Mouse (Mus musculus) midbrain, embryonic 14.5 days (tissue): ENCODE results near the gene Vps29. TPM values are rescaled to one million over a fixed set of nuclear protein-coding genes. Genes with fewer than 3 reads are reported as not detected.
A peak's percentile ranks its signal among the peaks of the same experiment; 100 is the strongest.

ENCODE experiments used
- ATAC-seq: fragments of 200-750 bp; cut with Nextera tagmentation; 2 replicates; pipeline ENCODE4 v1.8.0; 2017; ENCODE audit warnings: moderate number of reproducible peaks, moderate library complexity; ENCODE audit not compliant: low FRiP score, low TSS enrichment
- DNase-seq: peaks from one replicate; pipeline ENCODE4 v3.0.0-alpha.2; 2015
- H3K27ac ChIP-seq: fragments of 300-500 bp; sonication (generic); replicated peaks from 2 replicates; pipeline ENCODE4 v1.5.1; 2014; ENCODE audit warnings: mild to moderate bottlenecking, low read depth, low read length, moderate library complexity
- H3K27me3 ChIP-seq: fragments of 300-500 bp; sonication (generic); 2 replicates; pipeline ENCODE4 v1.6.1; 2014; ENCODE audit warnings: low read length, control low read depth, mixed read lengths; ENCODE audit not compliant: control insufficient read depth, insufficient read depth
- H3K36me3 ChIP-seq: fragments of 300-500 bp; sonication (generic); 2 replicates; pipeline ENCODE4 v1.6.1; 2014; ENCODE audit warnings: low read length, control low read depth; ENCODE audit not compliant: control insufficient read depth, insufficient read depth
- H3K4me1 ChIP-seq: fragments of 300-500 bp; sonication (generic); 2 replicates; pipeline ENCODE4 v1.6.1; 2014; ENCODE audit warnings: mild to moderate bottlenecking, antibody characterized with exemption, low read length, control low read depth; ENCODE audit not compliant: control insufficient read depth, insufficient read depth
- H3K4me2 ChIP-seq: fragments of 300-500 bp; sonication (generic); 2 replicates; pipeline ENCODE4 v1.6.1; 2014; ENCODE audit warnings: mild to moderate bottlenecking, low read length, moderate library complexity
- H3K4me3 ChIP-seq: fragments of 300-500 bp; sonication (generic); replicated peaks from 2 replicates; pipeline ENCODE4 v1.5.1; 2014; ENCODE audit warnings: low read depth, low read length
- H3K9ac ChIP-seq: fragments of 300-500 bp; sonication (generic); replicated peaks from 2 replicates; pipeline ENCODE4 v1.6.1; 2014; ENCODE audit warnings: mild to moderate bottlenecking, low read length, moderate library complexity
- H3K9me3 ChIP-seq: fragments of 300-500 bp; sonication (generic); 2 replicates; pipeline ENCODE4 v1.6.1; 2016; ENCODE audit warnings: low read length, control low read depth, mixed read lengths; ENCODE audit not compliant: control insufficient read depth
- WGBS: fragments of 180-500 bp; shearing (Covaris S2); extraction: QIAGEN DNeasy Blood & Tissue Kit; methylation state at CpG from one replicate; pipeline ENCODE4 v1.1.7; 2014; 5-methylcytosine and 5-hydroxymethylcytosine counted together
- polyA plus RNA-seq: library from polyadenylated mRNA; unstranded; fragments of >200 nt; fragmentation: Nextera tagmentation; extraction: Ambion mirVana; gene quantifications from 2 replicates; pipeline ENCODE4 v1.2.1, GENCODE M21; 2014

Vps29 gene
- polyA plus RNA-seq, 1 experiment from 2014 or later: 324 TPM

GRCm38 (mm10) chr5:122390671-122391070, 36.5 kb downstream of the Vps29 start:
- no peak overlapping the region for H3K4me2 ChIP-seq
- H3K27me3 ChIP-seq: no peaks in the 10 kb centered on the region
- H3K9me3 ChIP-seq: no peaks in the 10 kb centered on the region
- no peak overlapping the region for H3K9ac ChIP-seq
- ATAC-seq: no peak
- no peak overlapping the region for H3K4me3 ChIP-seq
- no peak overlapping the region for H3K27ac ChIP-seq
- no peaks in the 10 kb centered on the region for H3K36me3 ChIP-seq
- H3K4me1 ChIP-seq: peaks cover 6% of the 10 kb centered on the region; the same call in 1 of the 2 replicates
- DNase-seq: no peak

GRCm38 (mm10) chr5:122391178-122391785, 37.1 kb downstream of the Vps29 start:
- peak overlapping the region; percentile 82; the same call in 1 of the 2 replicates for H3K9ac ChIP-seq
- H3K4me1 ChIP-seq: peaks cover 6% of the 10 kb centered on the region; the same call in 1 of the 2 replicates
- 0 out of 2 replicates have a peak overlapping the region, but pooled peaks have one; percentile 32 for H3K27ac ChIP-seq
- H3K4me2 ChIP-seq: peak overlapping the region; percentile 77
- ATAC-seq (no peak), DNase-seq (no peak)
- H3K36me3 ChIP-seq: no peaks in the 10 kb centered on the region
- no peaks in the 10 kb centered on the region for H3K27me3 ChIP-seq
- H3K4me3 ChIP-seq: peak overlapping the region; percentile 88
- no peaks in the 10 kb centered on the region for H3K9me3 ChIP-seq
- 53% methylated on average over 15 of the region's 16 CpGs for WGBS

- DNase-seq: peak; percentile 97
- under 1% methylated on average over 39 of the region's 39 CpGs for WGBS
These were observed 37.6 kb downstream of the Vps29 start, which contains the start of gene Arpc3 for GRCm38 (mm10) chr5:122391786-122392180. TSS of gene Arpc3 (plus strand) at chr5:122391878.

GRCm38 (mm10) chr5:122392227-122393004, 38.2 kb downstream of the Vps29 start:
- Histone ChIP-seq H3K36me3 (peaks cover 10% of the 10 kb centered on the region), H3K9ac (peak overlapping the region; percentile 82), H3K4me2 (peak overlapping the region; percentile 77), H3K27ac (peak overlapping the region; percentile 60; the same call in 1 of the 2 replicates), H3K4me1 (peaks cover 6% of the 10 kb centered on the region; the same call in 1 of the 2 replicates), H3K9me3 (no peaks in the 10 kb centered on the region), H3K27me3 (no peaks in the 10 kb centered on the region), H3K4me3 (peak overlapping the region; percentile 88)
- DNase-seq: peak; percentile 15
- WGBS: 17% methylated on average over 19 of the region's 19 CpGs
- no peak; the same call in 1 of the 2 replicates for ATAC-seq

More at GRCm38 (mm10) chr5:122391786-122392180, 37.6 kb downstream of the Vps29 start, which contains the start of gene Arpc3:
- Histone ChIP-seq H3K4me1 (peaks cover 6% of the 10 kb centered on the region; the same call in 1 of the 2 replicates), H3K4me3 (peak within 1 kb of the TSS; percentile 88), H3K27ac (peak within 1 kb of the TSS; percentile 60; the same call in 1 of the 2 replicates), H3K4me2 (peak within 1 kb of the TSS; percentile 77), H3K9ac (peak within 1 kb of the TSS; percentile 82), H3K9me3 (no peaks in the 10 kb centered on the region), H3K27me3 (no peaks in the 10 kb centered on the region), H3K36me3 (peaks cover 4% of the 10 kb centered on the region)
- peak; percentile 82 for ATAC-seq

DNA sequence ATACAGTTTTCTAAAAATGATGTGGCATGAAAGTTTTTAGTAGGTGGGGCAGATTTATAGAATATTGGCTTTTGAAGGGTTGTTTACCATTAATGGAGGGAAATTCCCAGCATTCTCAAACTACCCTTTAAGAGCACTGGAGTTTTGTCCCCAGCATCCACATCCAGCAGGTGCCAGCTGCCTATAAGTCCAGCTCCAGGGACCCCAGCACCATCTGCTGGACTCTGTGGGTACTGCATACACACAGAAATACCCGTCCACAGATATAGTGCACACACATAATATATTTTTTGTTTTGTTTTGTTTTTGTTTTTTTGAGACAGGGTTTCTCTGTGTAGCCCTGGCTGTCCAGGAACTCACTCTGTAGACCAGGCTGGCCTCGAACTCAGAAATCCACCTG, 39.7 kb downstream of the Vps29 start:
- H3K4me1 ChIP-seq: peaks cover 6% of the 10 kb centered on the region; the same call in 1 of the 2 replicates
- H3K9ac ChIP-seq: no peak overlapping the region
- 48% methylated on average over 2 of the region's 2 CpGs for WGBS
- H3K9me3 ChIP-seq: no peaks in the 10 kb centered on the region
- no peaks in the 10 kb centered on the region for H3K27me3 ChIP-seq
- H3K36me3 ChIP-seq: peaks cover 23% of the 10 kb centered on the region
- ATAC-seq: no peak; the same call in 1 of the 2 replicates
- H3K4me2 ChIP-seq: no peak overlapping the region
- DNase-seq: peak; percentile 82
- H3K27ac ChIP-seq: no peak overlapping the region
- H3K4me3 ChIP-seq: no peak overlapping the region

GRCm38 (mm10) chr5:122396791-122397190, 42.6 kb downstream of the Vps29 start:
- H3K9me3 ChIP-seq: no peaks in the 10 kb centered on the region
- no peak overlapping the region for H3K4me2 ChIP-seq
- H3K9ac ChIP-seq: no peak overlapping the region
- DNase-seq (no peak), ATAC-seq (no peak)
- H3K27me3 ChIP-seq: no peaks in the 10 kb centered on the region
- peaks cover 46% of the 10 kb centered on the region for H3K36me3 ChIP-seq
- peaks cover 6% of the 10 kb centered on the region; the same call in 1 of the 2 replicates for H3K4me1 ChIP-seq
- 90% methylated on average over 10 of the region's 10 CpGs for WGBS
- H3K27ac ChIP-seq: no peak overlapping the region
- H3K4me3 ChIP-seq: no peak overlapping the region

DNA sequence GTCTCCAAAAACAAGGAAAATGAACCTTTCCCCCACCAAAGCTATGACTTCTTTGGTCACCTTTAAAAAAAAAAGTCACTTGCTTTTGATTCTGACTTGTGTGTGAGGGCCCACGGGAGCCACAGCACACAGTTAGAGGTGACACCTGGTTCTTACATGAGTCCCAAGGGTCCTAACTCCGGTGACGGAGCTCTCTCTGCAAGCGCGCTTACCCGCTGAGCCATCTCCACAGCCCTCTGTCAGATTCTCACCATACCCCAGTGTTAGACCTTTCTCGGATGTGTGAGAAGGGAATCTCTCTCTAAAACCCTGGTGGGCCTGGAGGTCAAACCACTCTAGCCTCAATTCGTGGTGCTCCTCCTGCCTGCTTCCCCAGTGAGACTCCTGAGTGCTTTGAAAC, 43.3 kb downstream of the Vps29 start:
- no peak overlapping the region for H3K9ac ChIP-seq
- H3K9me3 ChIP-seq: no peaks in the 10 kb centered on the region
- no peak overlapping the region for H3K27ac ChIP-seq
- WGBS: 94% methylated on average over 8 of the region's 8 CpGs
- DNase-seq (no peak), ATAC-seq (no peak)
- H3K27me3 ChIP-seq: no peaks in the 10 kb centered on the region
- H3K4me2 ChIP-seq: no peak overlapping the region
- peaks cover 53% of the 10 kb centered on the region for H3K36me3 ChIP-seq
- H3K4me1 ChIP-seq: peaks cover 4% of the 10 kb centered on the region; the same call in 1 of the 2 replicates
- no peak overlapping the region for H3K4me3 ChIP-seq

GRCm38 (mm10) chr5:122399871-122400270, 45.7 kb downstream of the Vps29 start:
- 95% methylated on average over 8 of the region's 8 CpGs for WGBS
- no peak for DNase-seq
- no peak for ATAC-seq
- Histone ChIP-seq H3K9me3 (no peaks in the 10 kb centered on the region), H3K27ac (no peak overlapping the region), H3K4me3 (no peak overlapping the region), H3K4me2 (no peak overlapping the region), H3K36me3 (peaks cover 77% of the 10 kb centered on the region), H3K9ac (no peak overlapping the region), H3K4me1 (no peaks in the 10 kb centered on the region), H3K27me3 (no peaks in the 10 kb centered on the region)
